Mouse (Mus musculus): ENCODE results near the gene Sp6. TPM values are rescaled to one million over a fixed set of nuclear protein-coding genes. Genes with fewer than 3 reads are reported as not detected.

Sp6 gene
- polyA plus RNA-seq, 1 experiment = 0.22 TPM

DNA sequence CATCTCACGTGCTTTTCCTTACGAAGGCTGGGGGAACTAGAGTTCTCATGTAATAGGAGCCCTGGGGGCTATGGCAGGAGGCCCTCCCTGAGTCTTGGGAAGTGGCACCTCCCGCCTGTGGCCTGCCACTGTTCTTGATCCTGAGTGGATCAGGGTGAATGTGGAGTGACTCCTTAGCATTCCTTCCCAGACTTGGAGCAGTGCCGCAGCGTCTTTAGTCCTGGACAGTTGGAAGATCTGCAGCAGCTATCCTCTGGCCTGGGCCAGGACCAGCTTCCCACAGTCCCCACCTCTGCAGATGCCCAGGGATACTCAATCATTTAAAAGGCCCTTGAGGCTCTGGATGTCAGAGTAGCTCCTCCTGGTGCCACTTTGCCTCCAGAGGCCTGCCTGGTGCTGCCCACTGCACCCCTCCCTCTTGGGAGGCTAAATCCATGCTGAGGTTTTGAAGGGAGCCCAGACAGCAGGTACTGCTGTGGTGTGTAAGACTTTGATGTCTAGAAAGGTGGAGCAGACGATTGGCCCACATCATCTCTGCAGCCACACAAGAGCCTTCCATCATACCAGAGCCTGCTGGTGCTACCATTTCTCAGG lies 36.4 kb downstream of the Sp6 start:
- DNase-seq (ENCODE audit: low read depth, low spot score) = no peak
- 74% methylated on average over 6 of the region's 6 CpGs for WGBS

DNA sequence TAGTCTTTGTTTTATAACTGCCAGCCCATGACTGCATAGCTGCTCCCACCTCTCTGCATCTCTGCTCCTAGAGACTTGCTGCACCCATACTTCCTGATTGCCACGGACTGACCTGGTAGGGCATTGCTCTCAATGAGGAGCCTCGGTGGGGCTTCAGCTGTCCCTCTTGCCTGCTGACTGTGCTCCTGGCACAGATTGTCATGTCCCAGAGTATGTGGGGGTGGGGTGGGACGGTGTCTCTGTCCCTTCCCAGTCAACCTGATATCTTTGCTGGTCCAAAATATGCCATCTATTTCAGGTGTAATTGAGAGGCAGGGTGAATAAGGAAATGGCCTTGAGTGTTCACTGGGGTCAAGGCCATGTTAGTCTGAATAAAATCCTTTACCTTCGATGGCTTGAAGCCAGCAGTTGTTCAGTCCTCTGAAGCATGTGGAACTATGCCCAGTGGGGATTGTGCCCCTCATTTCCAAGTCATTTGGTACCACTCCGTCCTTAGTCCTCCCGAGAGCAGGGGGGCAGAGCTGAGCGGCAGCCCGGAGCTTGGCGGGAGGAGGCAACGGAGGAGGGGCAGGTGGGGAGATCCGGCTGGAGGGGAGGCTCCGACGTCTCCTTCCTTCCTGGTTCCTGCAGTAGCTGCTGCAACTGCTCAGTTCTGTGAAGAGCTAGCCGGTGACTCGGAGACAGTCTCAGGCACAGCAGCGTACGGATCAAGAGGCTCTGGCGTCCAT lies 37.2 kb downstream of the Sp6 start, which contains the start of gene Osbpl7:
TSS of gene Osbpl7 (plus strand) at position 413 of the 728 bp plus-strand sequence.
- 2% methylated on average over 18 of the region's 18 CpGs for WGBS
- DNase-seq (ENCODE audit: low read depth, low spot score) = no peak

DNA sequence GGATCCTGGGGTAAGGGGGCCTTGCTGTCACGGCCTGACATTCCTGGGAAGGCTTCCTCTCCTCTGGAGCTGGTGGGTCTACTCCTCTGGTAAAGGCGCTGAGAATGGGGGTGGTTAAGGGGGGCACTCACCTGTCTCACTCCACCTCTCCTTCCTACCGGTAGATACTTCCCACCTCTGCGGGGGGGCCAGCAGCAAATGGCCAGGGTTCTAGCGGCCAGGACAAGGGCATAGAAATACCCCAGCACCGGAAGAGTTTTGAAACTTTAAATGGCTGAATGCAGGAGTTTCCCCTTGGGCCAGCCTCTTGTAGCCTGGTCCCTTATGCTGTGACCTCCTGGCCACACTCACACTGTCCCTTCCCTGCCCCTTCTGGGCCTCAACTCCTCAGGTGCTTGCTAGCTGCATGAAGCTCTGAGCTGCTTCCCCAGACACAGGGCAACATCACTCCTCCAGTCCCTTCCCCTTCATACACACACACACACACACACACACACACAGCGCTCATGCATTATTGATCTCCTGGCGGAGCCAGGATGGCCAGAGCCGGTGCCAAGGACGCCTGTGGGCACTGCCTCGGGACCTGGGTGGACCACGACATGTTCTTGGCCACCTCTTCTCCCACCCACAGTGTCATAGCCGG lies 37.9 kb downstream of the Sp6 start:
- WGBS = 5% methylated on average over 13 of the region's 13 CpGs
- DNase-seq (ENCODE audit: low read depth, low spot score) = no peak

DNA sequence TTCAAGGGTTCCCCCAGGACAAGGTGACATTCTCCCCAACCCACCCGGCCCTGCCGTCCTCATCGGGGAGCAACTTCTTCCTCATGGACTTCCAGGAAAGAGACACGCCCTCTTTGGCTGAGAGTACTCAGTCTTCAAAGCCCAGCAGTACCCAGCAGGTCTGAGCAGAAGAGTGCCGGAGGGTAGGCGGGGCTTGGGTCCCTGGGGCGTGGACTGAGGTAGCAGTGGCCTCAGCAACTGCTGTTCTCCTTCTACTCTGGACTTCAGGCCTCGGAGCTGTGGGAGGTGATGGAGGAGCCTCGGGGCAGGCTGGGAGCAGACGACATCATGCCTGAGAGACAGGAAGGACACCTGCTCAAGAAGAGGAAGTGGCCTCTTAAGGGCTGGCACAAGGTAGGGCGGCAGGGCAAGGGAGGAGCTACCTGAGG lies 39.0 kb downstream of the Sp6 start:
- DNase-seq (ENCODE audit: low read depth, low spot score) = no peak

DNA sequence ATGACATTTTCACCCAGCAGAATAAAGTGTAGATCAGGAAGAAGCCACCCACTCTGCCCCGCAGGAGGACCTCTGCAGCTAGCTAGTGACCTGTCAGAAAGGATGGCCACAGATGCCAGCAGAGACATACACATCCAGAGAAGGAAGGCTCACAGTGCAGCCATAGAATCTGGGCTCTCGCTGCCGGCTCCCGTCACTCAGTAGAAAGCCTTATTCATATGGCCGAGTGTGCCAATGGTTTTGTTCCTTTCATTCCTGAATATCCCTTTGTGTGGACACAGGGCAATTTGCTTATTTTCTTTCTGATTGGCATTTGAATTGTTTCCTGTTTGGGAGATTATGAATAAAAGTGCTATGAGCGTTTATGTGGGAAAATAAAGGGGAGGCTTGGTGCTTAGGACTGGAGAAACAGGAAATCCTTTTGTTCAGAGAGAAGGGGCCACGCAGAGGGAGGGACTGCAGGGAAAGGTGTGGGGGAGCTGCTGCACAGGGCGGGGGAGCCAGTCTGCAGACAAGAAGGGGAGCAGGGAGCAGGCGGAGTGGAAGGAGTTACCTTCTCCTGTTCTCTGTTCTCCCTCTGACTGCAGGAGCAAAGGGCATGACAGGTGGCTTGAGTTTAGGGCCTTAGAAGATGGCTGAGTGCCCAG lies 50.2 kb downstream of the Sp6 start:
- DNase-seq (ENCODE audit: low read depth, low spot score) = no peak
- 15% methylated on average over 9 of the region's 9 CpGs for WGBS

More for the DNA sequence above, 39.0 kb downstream of the Sp6 start:
- WGBS = 14% methylated on average over 11 of the region's 11 CpGs

DNA sequence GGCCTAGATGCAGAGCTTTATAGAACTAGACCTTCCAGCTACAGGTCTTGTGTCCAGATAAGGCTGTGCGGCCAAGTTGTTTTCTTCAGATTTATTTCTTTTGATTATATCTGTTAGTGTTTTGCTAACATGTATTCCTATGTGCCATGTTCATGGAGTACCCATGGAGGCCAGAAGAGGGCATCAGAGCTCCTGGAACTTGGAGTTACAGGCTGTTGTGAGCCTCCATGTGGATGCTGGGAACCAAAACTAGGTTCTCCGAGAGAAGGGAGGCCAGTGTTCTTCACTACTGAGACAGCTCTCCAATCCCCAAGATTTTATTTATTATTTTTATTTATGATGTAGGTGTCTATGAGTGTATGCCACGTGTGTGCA lies 50.7 kb downstream of the Sp6 start:
- no peak for DNase-seq (ENCODE audit: low read depth, low spot score)
- WGBS = 61% methylated on average over 3 of the region's 3 CpGs

DNA sequence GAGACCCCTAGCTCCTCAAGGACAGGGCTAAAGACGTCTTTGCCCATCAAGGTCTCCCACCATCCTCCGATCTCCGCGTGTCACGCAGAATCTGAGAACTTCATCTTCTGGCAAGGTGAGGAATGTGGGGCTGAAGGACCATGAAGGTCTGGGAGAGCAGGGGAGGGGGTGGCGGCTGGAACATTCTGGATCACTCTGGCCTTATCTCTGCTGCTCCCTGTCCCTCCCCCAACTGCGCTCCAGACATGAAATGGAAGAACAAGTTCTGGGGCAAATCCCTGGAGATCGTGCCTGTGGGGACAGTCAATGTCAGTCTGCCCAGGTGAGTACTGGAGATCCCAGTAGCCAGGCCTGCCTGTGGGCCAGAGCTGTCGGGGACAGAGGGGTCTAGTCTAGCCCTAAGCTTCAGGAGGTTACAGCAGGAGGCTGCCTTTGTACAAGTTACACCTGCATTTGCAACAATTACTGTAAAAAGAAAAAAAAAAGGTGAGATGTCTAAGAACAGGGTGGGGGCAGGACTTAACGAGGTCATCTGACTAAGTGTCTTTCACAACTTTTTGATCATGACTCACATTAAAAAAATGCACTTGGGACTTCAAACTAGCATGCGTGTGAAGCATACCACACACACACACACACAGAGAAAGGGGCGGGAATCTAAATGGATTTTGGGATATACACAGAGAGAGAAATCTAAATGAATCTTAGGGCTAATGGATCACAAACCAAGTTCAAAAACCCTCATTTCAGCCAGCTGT lies 52.5 kb downstream of the Sp6 start:
- no peak for DNase-seq (ENCODE audit: low read depth, low spot score)
- WGBS = 86% methylated on average over 12 of the region's 12 CpGs

DNA sequence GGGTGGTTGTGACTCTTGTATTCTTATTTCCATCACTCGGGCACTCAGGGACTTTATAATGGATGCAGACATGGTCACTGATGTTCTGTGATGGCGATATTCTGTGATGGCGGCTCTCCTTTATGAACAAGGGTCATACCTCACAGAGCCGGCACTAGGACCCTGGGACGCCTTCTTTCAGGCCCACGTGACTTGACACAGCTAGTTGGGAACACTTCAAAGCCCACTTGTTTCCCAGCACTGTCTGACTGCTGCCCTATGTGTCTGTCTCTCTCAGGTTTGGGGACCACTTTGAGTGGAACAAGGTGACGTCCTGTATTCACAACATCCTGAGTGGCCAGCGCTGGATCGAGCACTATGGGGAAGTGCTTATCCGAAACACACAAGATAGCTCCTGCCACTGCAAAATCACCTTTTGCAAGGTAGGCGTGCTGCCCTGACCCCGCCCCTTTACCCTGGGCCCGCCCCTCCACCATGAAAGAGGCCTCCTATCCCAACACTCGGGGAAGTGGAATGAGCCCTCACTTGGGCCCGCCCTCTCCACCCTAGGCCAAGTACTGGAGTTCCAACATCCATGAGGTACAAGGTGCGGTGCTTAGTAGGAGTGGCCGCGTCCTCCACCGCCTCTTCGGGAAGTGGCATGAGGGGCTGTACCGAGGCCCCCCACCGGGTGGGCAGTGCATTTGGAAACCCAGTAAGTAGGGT lies 53.6 kb downstream of the Sp6 start:
- DNase-seq (ENCODE audit: low read depth, low spot score) = no peak
- 39% methylated on average over 22 of the region's 22 CpGs for WGBS

DNA sequence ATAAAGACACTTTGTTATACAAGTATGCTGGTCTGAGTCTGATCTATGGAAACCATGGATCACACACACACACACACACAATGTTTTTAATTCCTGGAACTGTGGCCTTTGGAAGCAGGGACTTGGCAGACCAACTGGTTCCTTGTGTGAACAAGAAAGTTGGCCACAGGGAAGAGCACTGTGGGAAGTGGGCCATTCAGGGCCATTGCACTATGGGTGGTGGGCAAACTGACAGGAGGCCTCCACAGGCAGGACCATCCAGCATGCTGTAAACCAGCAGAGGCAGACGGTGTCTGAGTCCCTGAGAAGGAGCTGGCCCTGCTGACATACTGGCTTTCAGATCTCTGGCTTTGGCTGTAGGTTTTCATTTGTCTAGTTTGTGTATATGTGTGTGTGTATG lies 56.1 kb downstream of the Sp6 start:
- WGBS = 27% methylated on average over 1 of the region's 1 CpGs
- no peak for DNase-seq (ENCODE audit: low read depth, low spot score)

DNA sequence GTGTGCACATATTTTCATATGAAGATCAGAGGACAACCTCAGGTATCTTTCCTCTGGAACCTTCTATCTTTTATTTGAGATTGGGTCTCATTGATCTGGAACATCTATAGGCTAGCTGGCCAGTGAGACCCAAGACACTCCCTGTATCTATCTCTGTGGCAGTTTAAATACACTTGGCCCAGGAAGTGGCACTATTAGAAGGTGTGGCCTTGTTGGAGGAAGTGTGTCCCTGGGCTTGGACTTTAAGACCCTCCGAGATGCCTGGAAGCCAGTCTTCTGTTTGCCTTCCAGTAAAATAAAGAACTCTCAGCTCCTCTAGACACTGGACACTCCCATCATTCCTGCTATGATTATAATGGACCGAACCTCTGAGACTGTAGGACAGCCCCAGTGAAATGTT lies 56.6 kb downstream of the Sp6 start:
- DNase-seq (ENCODE audit: low read depth, low spot score) = no peak
- WGBS = 33% methylated on average over 2 of the region's 2 CpGs

DNA sequence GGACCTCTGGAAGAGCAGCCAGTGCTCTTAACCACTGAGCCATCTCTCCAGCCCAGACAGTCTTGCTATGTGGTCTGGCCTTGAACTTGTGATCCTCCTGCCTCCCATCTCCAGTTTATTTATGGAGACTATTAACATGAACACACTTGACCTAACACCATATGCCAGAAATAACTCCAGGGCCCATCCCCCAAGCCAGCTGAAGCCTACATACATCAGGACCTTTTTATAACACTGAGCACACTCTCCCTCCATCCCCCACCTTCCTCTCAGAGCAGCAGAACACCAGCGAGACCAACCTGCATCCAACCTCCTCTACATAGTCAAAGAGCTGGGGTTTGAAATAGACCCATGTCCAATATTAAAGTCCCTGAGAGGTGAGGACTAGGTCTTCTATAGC lies 57.9 kb downstream of the Sp6 start:
- DNase-seq (ENCODE audit: low read depth, low spot score) = no peak
- WGBS = 54% methylated on average over 1 of the region's 1 CpGs

DNA sequence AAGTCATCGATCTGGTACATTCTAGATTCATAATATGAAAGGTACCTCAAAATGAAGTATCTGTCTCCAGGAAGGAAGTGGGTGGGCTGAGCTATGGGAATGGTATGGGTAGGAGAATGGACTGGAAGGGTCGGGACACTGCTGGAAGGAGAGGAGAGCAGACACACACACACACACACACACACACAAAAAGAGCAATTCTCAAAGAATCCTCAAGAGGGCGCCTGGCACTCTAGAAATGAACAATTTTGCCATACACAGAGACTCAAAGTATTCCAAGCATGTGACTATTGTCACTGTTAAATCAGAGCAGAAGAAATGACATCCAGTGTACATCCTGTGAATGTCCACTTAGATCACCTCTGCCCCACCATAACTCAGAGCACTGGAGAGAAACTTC lies 59.3 kb downstream of the Sp6 start:
- 29% methylated on average over 3 of the region's 3 CpGs for WGBS
- DNase-seq (ENCODE audit: low read depth, low spot score) = no peak

DNA sequence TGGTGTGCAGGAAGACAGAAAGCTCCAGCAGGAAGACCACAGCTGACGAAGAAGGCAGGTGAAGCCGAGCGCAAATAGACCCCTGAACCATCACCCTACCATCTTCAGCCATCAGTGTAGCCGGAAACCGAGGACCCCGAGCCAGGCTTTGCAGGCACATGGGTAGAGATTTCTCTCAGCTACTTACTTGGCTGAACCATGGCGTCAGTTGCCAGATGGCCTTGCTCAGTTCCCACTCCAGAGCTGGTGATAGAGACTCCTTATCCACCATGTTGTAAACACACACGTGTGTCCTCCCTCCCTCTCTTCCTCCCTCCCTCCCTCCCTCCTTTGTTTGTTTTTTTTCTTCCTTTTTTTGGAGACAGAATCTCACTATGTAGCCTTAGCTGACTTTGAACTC lies 61.0 kb downstream of the Sp6 start:
- WGBS = 65% methylated on average over 8 of the region's 8 CpGs
- DNase-seq (ENCODE audit: low read depth, low spot score) = no peak

Other genes starting within 250 kb of the Sp6 start
- gene Snx11, start 235.8 kb upstream of the Sp6 start, polyA plus RNA-seq (2012; rRNA removed) = 16.8 and 19.2 TPM in 2 replicates
- gene Cbx1, start 224.3 kb upstream of the Sp6 start, polyA plus RNA-seq (2012; rRNA removed) = 13.1 and 16.7 TPM in 2 replicates
- gene Nfe2l1, start 183.4 kb upstream of the Sp6 start, polyA plus RNA-seq (2012; rRNA removed) = 75.5 and 79.9 TPM in 2 replicates
- gene Copz2, start 163.5 kb upstream of the Sp6 start, polyA plus RNA-seq (2012; rRNA removed) = 13.4 and 16.9 TPM in 2 replicates
- 39.9 and 42.0 TPM in 2 replicates for gene Cdk5rap3, start 96.9 kb upstream of the Sp6 start, polyA plus RNA-seq (2012; rRNA removed)
- 194 and 206 TPM in 2 replicates for gene Prr15l, start 85.3 kb upstream of the Sp6 start, polyA plus RNA-seq (2012; rRNA removed)
- 59.4 and 66.0 TPM in 2 replicates for gene Pnpo, start 69.4 kb upstream of the Sp6 start, polyA plus RNA-seq (2012; rRNA removed)
- 11.3 and 13.3 TPM in 2 replicates for gene Sp2, start 30.4 kb upstream of the Sp6 start, polyA plus RNA-seq (2012; rRNA removed)
- gene Scrn2, start 16.5 kb downstream of the Sp6 start, polyA plus RNA-seq (2012; rRNA removed) = 32.1 and 38.6 TPM in 2 replicates
- gene Lrrc46, start 28.0 kb downstream of the Sp6 start, polyA plus RNA-seq (2012; rRNA removed) = 0.11 and 0.16 TPM in 2 replicates
- 86.8 and 89.4 TPM in 2 replicates for gene Mrpl10, start 28.2 kb downstream of the Sp6 start, polyA plus RNA-seq (2012; rRNA removed)
- 35.3 and 42.6 TPM in 2 replicates for gene Osbpl7, start 37.2 kb downstream of the Sp6 start, polyA plus RNA-seq (2012; rRNA removed)
- gene Tbx21, start 101.9 kb downstream of the Sp6 start, polyA plus RNA-seq (2012; rRNA removed) = 0.92 and 1.1 TPM in 2 replicates
- 3.1 and 3.7 TPM in 2 replicates for gene Tbkbp1, start 138.1 kb downstream of the Sp6 start, polyA plus RNA-seq (2012; rRNA removed)
- 30.8 and 41.2 TPM in 2 replicates for gene Kpnb1, start 174.5 kb downstream of the Sp6 start, polyA plus RNA-seq (2012; rRNA removed)